Mouse (Mus musculus) ovary, adult 10 weeks (tissue): ENCODE data around the gene Vmn2r99. TPM values are rescaled to one million over a fixed set of nuclear protein-coding genes. Genes with fewer than 3 reads are reported as not detected.

ENCODE experiments used
- polyA plus RNA-seq: library from polyadenylated mRNA; stranded (reverse); fragments of 350-450 nt; fragmentation: Illumina TruSeq; extraction: RNeasy Lipid Tissue Mini Kit (QIAGEN cat#74804); gene quantifications from one replicate; pipeline ENCODE4 v1.2.3, GENCODE M21; 2014

The Vmn2r99 gene
- polyA plus RNA-seq, result not detected

GRCm38 (mm10) chr17:19361649-19362048 lies at the start of gene Vmn2r99:
Gene Vmn2r99 (plus strand): TSS chr17:19361949.

Other genes with a start within 250 kb of the Vmn2r99 start
- not detected for gene Vmn2r100, start 142.8 kb downstream of the Vmn2r99 start, polyA plus RNA-seq
- not detected for gene Vmn2r101, start 215.3 kb downstream of the Vmn2r99 start, polyA plus RNA-seq